Mouse (Mus musculus): Measurements from ENCODE around the gene Gsdma. TPM values are rescaled to one million over a fixed set of nuclear protein-coding genes. Genes with fewer than 3 reads are reported as not detected.
"Not testable (repeated sequence)": the region's sequence is repeated elsewhere in the genome, so short reads cannot be mapped to it uniquely, and the experiment has no call there.

Gsdma gene
- total and polyA plus RNA-seq, 3 experiments: 0.62 to 1.2 TPM; not detected in 1

- DNase-seq (ENCODE audit: low read depth, low spot score): peak; percentile 77
- H3K9ac ChIP-seq (ENCODE audit: control insufficient read depth, low read depth, low read length, poor library complexity, severe bottlenecking); H3K36me3 ChIP-seq (ENCODE audit: control insufficient read depth in 1 of 2, insufficient read depth in 2 of 2, low read length in 2 of 2); H3K79me2 ChIP-seq (ENCODE audit: control insufficient read depth, insufficient read depth, low read length, poor library complexity); H3K27ac ChIP-seq (ENCODE audit: control insufficient read depth, low read depth, low read length); H3K4me3 ChIP-seq (ENCODE audit: control insufficient read depth in 1 of 2, insufficient read depth in 1 of 2, low read depth in 2 of 2, low read length in 2 of 2); H3K4me1 ChIP-seq (ENCODE audit: control insufficient read depth in 1 of 2, insufficient read depth in 2 of 2, low read length in 2 of 2); H3K9me3 ChIP-seq (replicated peaks; ENCODE audit: insufficient read depth, low read length): not testable (repeated sequence)
- TF ChIP-seq SMC3 (IDR thresholded peaks at IDR 0.05; ENCODE audit: low read depth, low read length): peak; percentile 82
- peak; percentile 85 for TF ChIP-seq RAD21 (IDR thresholded peaks at IDR 0.05; ENCODE audit: low read depth, low read length)
- 0 out of 2 replicates have a peak, but pooled peaks have one; percentile 17 for TF ChIP-seq TCF12 (IDR thresholded peaks at IDR 0.05; ENCODE audit: low read depth, low read length)
- TF ChIP-seq SIN3A (IDR thresholded peaks at IDR 0.05; ENCODE audit: low read length): peak; percentile 47; the same call in 1 of the 2 replicates
- 0 out of 2 replicates have a peak, but pooled peaks have one; percentile 36 for TF ChIP-seq BHLHE40 (IDR thresholded peaks at IDR 0.05; ENCODE audit: borderline replicate concordance, low read depth, low read length)
- peak; percentile 80 for TF ChIP-seq ZC3H11A (IDR thresholded peaks at IDR 0.05; ENCODE audit: low read depth, low read length)
- peak; percentile 53; the same call in 1 of the 2 replicates for TF ChIP-seq HCFC1 (IDR thresholded peaks at IDR 0.05; ENCODE audit: low read depth, low read length)
- TF ChIP-seq CTCF (IDR thresholded peaks at IDR 0.05 in 2 of 3, conservative IDR thresholded peaks at IDR 0.05 in 1 of 3; ENCODE audit: control insufficient read depth in 1 of 3, insufficient read depth in 1 of 3, low read depth in 2 of 3, low read length in 3 of 3, poor library complexity in 1 of 3, severe bottlenecking in 1 of 3): peak; percentile 64 to 88 (median 87)
- peak; percentile 95 for TF ChIP-seq ELF1 (IDR thresholded peaks at IDR 0.05; ENCODE audit: low read depth, low read length)
- TF ChIP-seq RCOR1 (IDR thresholded peaks at IDR 0.05; ENCODE audit: low read depth, low read length): peak; percentile 40; the same call in 1 of the 2 replicates
- peaks cover 3 to 19% of the 10 kb centered on the region in 2 experiments for H3K27me3 ChIP-seq (ENCODE audit: control insufficient read depth in 1 of 2, insufficient read depth in 2 of 2, low read length in 2 of 2)
These were observed 9.1 kb upstream of the Gsdma start for GRCm38 (mm10) chr11:98655076-98655475.

GRCm38 (mm10) chr11:98660517-98660916, 3.6 kb upstream of the Gsdma start:
- Histone ChIP-seq H3K4me3 (ENCODE audit: control insufficient read depth in 1 of 2, insufficient read depth in 1 of 2, low read depth in 2 of 2, low read length in 2 of 2) (no peak overlapping the region), H3K79me2 (ENCODE audit: control insufficient read depth, insufficient read depth, low read length, poor library complexity) (no peaks in the 10 kb centered on the region), H3K9ac (ENCODE audit: control insufficient read depth, low read depth, low read length, poor library complexity, severe bottlenecking) (no peak overlapping the region), H3K36me3 (ENCODE audit: control insufficient read depth in 1 of 2, insufficient read depth in 2 of 2, low read length in 2 of 2) (0 out of 4 replicates have a peak, but pooled peaks cover 0 to 2% of the 10 kb centered on the region in 2 experiments), H3K27me3 (ENCODE audit: control insufficient read depth in 1 of 2, insufficient read depth in 2 of 2, low read length in 2 of 2) (peaks cover 0 to 8% of the 10 kb centered on the region in 2 experiments; a peak in 3 of 4 replicates), H3K27ac (ENCODE audit: control insufficient read depth, low read depth, low read length) (no peak overlapping the region), H3K9me3 (replicated peaks; ENCODE audit: insufficient read depth, low read length) (no peaks in the 10 kb centered on the region), H3K4me1 (ENCODE audit: control insufficient read depth in 1 of 2, insufficient read depth in 2 of 2, low read length in 2 of 2) (peaks cover 0 to 12% of the 10 kb centered on the region in 2 experiments; a peak in 2 of 4 replicates)
- DNase-seq (ENCODE audit: low read depth, low spot score): peak; percentile 89
- TF ChIP-seq ZNF384 (IDR thresholded peaks at IDR 0.05; ENCODE audit: low read depth, low read length): no peak
- 0 out of 2 replicates have a peak, but pooled peaks have one; percentile 13 for TF ChIP-seq NRF1 (IDR thresholded peaks at IDR 0.05; ENCODE audit: insufficient read depth, low read depth, low read length, poor library complexity, severe bottlenecking)
- TF ChIP-seq JUND (IDR thresholded peaks at IDR 0.05; ENCODE audit: low read depth, low read length): no peak
- TF ChIP-seq ELF1 (IDR thresholded peaks at IDR 0.05; ENCODE audit: low read depth, low read length): no peak
- TF ChIP-seq ZMIZ1 (IDR thresholded peaks at IDR 0.05; ENCODE audit: low read depth, low read length): no peak
- no peak for TF ChIP-seq CHD2 (IDR thresholded peaks at IDR 0.05; ENCODE audit: low read length)
- TF ChIP-seq MAZ (IDR thresholded peaks at IDR 0.05; ENCODE audit: low read depth, low read length): no peak
- no peak for TF ChIP-seq TAL1 (IDR thresholded peaks at IDR 0.05; ENCODE audit: low read length)
- TF ChIP-seq POLR2AphosphoS5 (IDR thresholded peaks at IDR 0.05; ENCODE audit: borderline replicate concordance, low read depth, low read length): no peak
- no peak for TF ChIP-seq MEF2A (IDR thresholded peaks at IDR 0.05; ENCODE audit: extremely low read depth, insufficient replicate concordance, low read depth, low read length, poor library complexity, severe bottlenecking)
- TF ChIP-seq USF2 (IDR thresholded peaks at IDR 0.05; ENCODE audit: borderline replicate concordance in 1 of 2, insufficient read depth in 1 of 2, low read depth in 1 of 2, low read length in 2 of 2): no peak
- TF ChIP-seq KAT2A (conservative IDR thresholded peaks at IDR 0.05; ENCODE audit: low read depth, low read length): no peak
- no peak for TF ChIP-seq MAFK (IDR thresholded peaks at IDR 0.05; ENCODE audit: borderline replicate concordance, low read depth, low read length)
- no peak for TF ChIP-seq EP300 (IDR thresholded peaks at IDR 0.05; ENCODE audit: low read depth in 1 of 2, low read length in 2 of 2)
- no peak for TF ChIP-seq BHLHE40 (IDR thresholded peaks at IDR 0.05; ENCODE audit: borderline replicate concordance, low read depth, low read length)
- no peak for TF ChIP-seq USF1 (IDR thresholded peaks at IDR 0.05; ENCODE audit: low read depth, low read length)
- peak; percentile 43; the same call in 1 of the 2 replicates for TF ChIP-seq TBP (IDR thresholded peaks at IDR 0.05; ENCODE audit: low read depth, low read length)
- TF ChIP-seq CTCF (IDR thresholded peaks at IDR 0.05 in 2 of 3, conservative IDR thresholded peaks at IDR 0.05 in 1 of 3; ENCODE audit: control insufficient read depth in 1 of 3, insufficient read depth in 1 of 3, low read depth in 2 of 3, low read length in 3 of 3, poor library complexity in 1 of 3, severe bottlenecking in 1 of 3): peak; percentile 49 to 85 (median 83)
- peak; percentile 88 for TF ChIP-seq SMC3 (IDR thresholded peaks at IDR 0.05; ENCODE audit: low read depth, low read length)
- TF ChIP-seq GATA1 (IDR thresholded peaks at IDR 0.05; ENCODE audit: low read depth, low read length): no peak
- 0 out of 2 replicates have a peak, but pooled peaks have one; percentile 22 for TF ChIP-seq MAX (IDR thresholded peaks at IDR 0.05; ENCODE audit: low read length)
- no peak for TF ChIP-seq POLR2AphosphoS2 (IDR thresholded peaks at IDR 0.05; ENCODE audit: low read length)
- no peak for TF ChIP-seq MXI1 (IDR thresholded peaks at IDR 0.05; ENCODE audit: low read depth, low read length)
- no peak for TF ChIP-seq MYB (IDR thresholded peaks at IDR 0.05; ENCODE audit: low read depth, low read length)

Measured in MEL (cell line).